12 mouse cellular contexts compared by ENCODE assay signal in the genomic region with DNA sequence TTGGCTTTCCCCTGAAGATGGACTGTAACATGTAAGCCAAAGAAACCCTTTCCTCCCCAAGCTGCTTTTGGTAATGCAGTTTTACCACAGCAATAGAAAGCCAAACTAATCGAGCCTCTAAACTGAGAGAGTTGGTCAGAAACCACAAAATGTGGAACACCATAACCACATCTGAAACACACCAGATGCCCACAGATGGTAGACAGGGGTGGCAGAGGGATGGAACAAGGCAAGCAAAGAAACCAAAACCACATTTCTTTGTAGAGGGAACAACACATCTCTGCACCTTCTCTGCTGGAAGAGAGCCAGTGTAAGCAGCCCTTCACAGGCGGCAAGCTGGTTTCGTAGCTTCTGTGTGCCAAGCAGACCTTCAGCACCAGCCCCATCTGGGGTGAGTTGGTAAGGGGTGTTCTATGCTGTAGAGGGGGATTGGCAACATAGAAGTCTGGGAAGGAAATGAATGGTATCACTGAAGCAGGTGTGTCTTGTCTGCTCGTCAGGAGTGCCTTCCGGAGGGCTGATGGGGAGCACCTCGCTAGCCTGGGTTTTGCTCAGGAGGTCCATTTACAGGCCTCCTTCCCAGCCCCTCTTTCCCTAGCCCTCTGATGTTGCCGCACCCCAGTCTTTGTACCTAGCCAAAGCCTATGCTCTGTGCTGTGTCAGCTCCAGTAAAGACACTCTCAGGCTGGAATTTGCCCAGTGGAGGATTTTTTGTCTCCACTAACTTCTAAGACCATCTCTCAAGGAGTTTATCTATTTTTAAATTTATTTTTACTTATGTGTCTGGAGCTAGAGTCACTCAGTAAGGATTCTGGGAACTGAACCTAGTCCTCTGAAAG. TPM values are rescaled to one million over a fixed set of nuclear protein-coding genes. Genes with fewer than 3 reads are reported as not detected.
DNase-seq lines count a peak whose midpoint lies in the region; ATAC-seq and TF ChIP-seq lines count a peak whose summit lies in the region.
"Had no signal": no experiment of that assay in that cellular context is flagged by ENCODE, and none has a peak within 500 bp of the region (broad histone marks: within the 10 kb centered on the region; RNA-seq: fewer than 3 reads in every experiment).

No protein-coding gene starts in this region.

- no peak overlapping the region for H3K4me3 ChIP-seq in forebrain, postnatal 0 days (ENCODE audit: low read depth, low read length)
- no peak overlapping the region for H3K4me3 ChIP-seq in forebrain, embryonic 11.5 days (ENCODE audit: low read depth, low read length)
- H3K4me3 ChIP-seq in CH12.LX (replicated peaks in 1 of 3; ENCODE audit: low read depth in 2 of 3, low read length in 2 of 3, poor library complexity in 1 of 3) = no peak overlapping the region
- H3K4me3 ChIP-seq in lung, embryonic 14.5 days (ENCODE audit: low read depth, low read length) = no peak overlapping the region
- no peak overlapping the region for H3K4me3 ChIP-seq in stomach, embryonic 16.5 days (replicated peaks; ENCODE audit: low read length)
- H3K4me3 ChIP-seq: erythroblast, embryonic 14.5 days; limb, embryonic 12.5 days; midbrain, embryonic 12.5 days had no signal

- H3K4me2 ChIP-seq in forebrain, postnatal 0 days (ENCODE audit: low read depth) = no peak overlapping the region
- no peak overlapping the region for H3K4me2 ChIP-seq in forebrain, embryonic 11.5 days (ENCODE audit: low read depth, low read length, severe bottlenecking)
- peak overlapping the region; percentile 22; the same call in 1 of the 2 replicates for H3K4me2 ChIP-seq in CH12.LX (ENCODE audit: insufficient read depth, low read depth, poor library complexity, severe bottlenecking)
- no peak overlapping the region for H3K4me2 ChIP-seq in lung, embryonic 14.5 days
- no peak overlapping the region for H3K4me2 ChIP-seq in stomach, embryonic 16.5 days (ENCODE audit: low read depth, low read length)
- H3K4me2 ChIP-seq: limb, embryonic 12.5 days; midbrain, embryonic 12.5 days had no signal

- no peak overlapping the region for H3K27ac ChIP-seq in forebrain, postnatal 0 days (ENCODE audit: low read depth, low read length)
- no peak overlapping the region for H3K27ac ChIP-seq in forebrain, embryonic 11.5 days (ENCODE audit: low read depth, low read length)
- H3K27ac ChIP-seq in CH12.LX (ENCODE audit: insufficient read depth, low read depth) = no peak overlapping the region
- H3K27ac ChIP-seq in lung, embryonic 14.5 days (ENCODE audit: low read depth) = no peak overlapping the region; the same call in 1 of the 2 replicates
- peak overlapping the region; percentile 14; the same call in 1 of the 2 replicates for H3K27ac ChIP-seq in stomach, embryonic 16.5 days (ENCODE audit: low read length)
- H3K27ac ChIP-seq: limb, embryonic 12.5 days; midbrain, embryonic 12.5 days had no signal

- DNase-seq in forebrain, postnatal 0 days = peak; percentile 3
- DNase-seq in forebrain, embryonic 11.5 days (ENCODE audit: low spot score) = no peak
- peak; percentile 13 for DNase-seq in CH12.LX (ENCODE audit: extremely low read depth)
- peak; percentile 13 for DNase-seq in lung, embryonic 14.5 days
- no peak for DNase-seq in cerebellum, adult 11-12 months
- no peak for DNase-seq in testis, postnatal 14 days (ENCODE audit: low spot score)
- no peak for DNase-seq in embryo, embryonic 10 days (ENCODE audit: low spot score)
- DNase-seq: cerebellum, adult 11 months had no signal

- H3K9ac ChIP-seq in forebrain, postnatal 0 days = no peak overlapping the region
- no peak overlapping the region for H3K9ac ChIP-seq in forebrain, embryonic 11.5 days (ENCODE audit: low read length)
- H3K9ac ChIP-seq in CH12.LX (ENCODE audit: insufficient read depth, low read depth) = no peak overlapping the region
- H3K9ac ChIP-seq in lung, embryonic 14.5 days = no peak overlapping the region
- H3K9ac ChIP-seq in stomach, embryonic 16.5 days (ENCODE audit: low read length) = no peak overlapping the region
- H3K9ac ChIP-seq: limb, embryonic 12.5 days; midbrain, embryonic 12.5 days had no signal

- H3K36me3 ChIP-seq in forebrain, postnatal 0 days (ENCODE audit: insufficient read depth) = no peaks in the 10 kb centered on the region
- H3K36me3 ChIP-seq in forebrain, embryonic 11.5 days (ENCODE audit: control insufficient read depth, insufficient read depth, low read length) = no peaks in the 10 kb centered on the region
- H3K36me3 ChIP-seq in CH12.LX (replicated peaks in 1 of 2; ENCODE audit: control insufficient read depth in 1 of 2, insufficient read depth in 1 of 2, low read length in 1 of 2) = no peaks in the 10 kb centered on the region
- H3K36me3 ChIP-seq in lung, embryonic 14.5 days (ENCODE audit: insufficient read depth) = no peaks in the 10 kb centered on the region
- no peaks in the 10 kb centered on the region for H3K36me3 ChIP-seq in stomach, embryonic 16.5 days (ENCODE audit: control insufficient read depth, insufficient read depth, low read length)
- H3K36me3 ChIP-seq: limb, embryonic 12.5 days; midbrain, embryonic 12.5 days had no signal

- dilution Hi-C loops in CH12.LX (cut with MboI; ENCODE audit: extremely low pct_ligation_motif_present, extremely low pct_unique_long_range_greater_than_20kb, low sequenced_read_pairs) = no loop called here

- no peak for TF ChIP-seq RAD21 in CH12.LX (IDR thresholded peaks at IDR 0.05; ENCODE audit: low read depth, low read length)

- TF ChIP-seq EP300 in CH12.LX (IDR thresholded peaks at IDR 0.05; ENCODE audit: low read length) = no peak

- TF ChIP-seq CTCF in forebrain, postnatal 0 days (IDR thresholded peaks at IDR 0.05; ENCODE audit: low read depth) = no peak
- no peak for TF ChIP-seq CTCF in CH12.LX (conservative IDR thresholded peaks at IDR 0.05 in 1 of 2, IDR thresholded peaks at IDR 0.05 in 1 of 2; ENCODE audit: low read depth in 2 of 2, low read length in 2 of 2)
- TF ChIP-seq CTCF in lung, embryonic 14.5 days (IDR thresholded peaks at IDR 0.05; ENCODE audit: low read depth) = no peak

- H3K79me2 ChIP-seq in CH12.LX (replicated peaks; ENCODE audit: control insufficient read depth, extremely low read depth, insufficient read depth, poor library complexity, severe bottlenecking) = no peaks in the 10 kb centered on the region

- WGBS in forebrain, postnatal 0 days = 73% methylated on average over 7 of the region's 7 CpGs
- WGBS in forebrain, embryonic 11.5 days = 93% methylated on average over 7 of the region's 7 CpGs
- WGBS in lung, embryonic 14.5 days = 72% methylated on average over 7 of the region's 7 CpGs
- WGBS in stomach, embryonic 16.5 days = 61% methylated on average over 7 of the region's 7 CpGs

- no peak; the same call in 1 of the 2 replicates for ATAC-seq in forebrain, postnatal 0 days
- no peak for ATAC-seq in forebrain, embryonic 11.5 days (replicated peaks; ENCODE audit: low FRiP score)
- ATAC-seq in lung, embryonic 14.5 days (ENCODE audit: insufficient read depth) = no peak
- no peak for ATAC-seq in stomach, embryonic 16.5 days (ENCODE audit: insufficient read depth, low FRiP score)

- no peaks in the 10 kb centered on the region for H3K9me3 ChIP-seq in forebrain, postnatal 0 days (ENCODE audit: low read length)
- H3K9me3 ChIP-seq in forebrain, embryonic 11.5 days (ENCODE audit: control insufficient read depth, low read length) = no peaks in the 10 kb centered on the region
- no peaks in the 10 kb centered on the region for H3K9me3 ChIP-seq in CH12.LX (replicated peaks; ENCODE audit: low read length)
- H3K9me3 ChIP-seq in lung, embryonic 14.5 days (ENCODE audit: low read depth, low read length) = no peaks in the 10 kb centered on the region
- no peaks in the 10 kb centered on the region for H3K9me3 ChIP-seq in stomach, embryonic 16.5 days (replicated peaks; ENCODE audit: control insufficient read depth, low read length)
- H3K9me3 ChIP-seq: limb, embryonic 12.5 days; midbrain, embryonic 12.5 days had no signal

- in situ Hi-C loops in CH12.LX (cut with MboI; ENCODE audit: low pct_ligation_motif_present, low pct_unique_long_range_greater_than_20kb, low sequenced_read_pairs) = no loop called here

- no peak for TF ChIP-seq POLR2A in CH12.LX (IDR thresholded peaks at IDR 0.05; ENCODE audit: low read depth, low read length)

- no peaks in the 10 kb centered on the region for H3K4me1 ChIP-seq in forebrain, postnatal 0 days (ENCODE audit: insufficient read depth)
- H3K4me1 ChIP-seq in forebrain, embryonic 11.5 days (replicated peaks; ENCODE audit: control insufficient read depth, insufficient read depth, low read length) = peaks cover 5% of the 10 kb centered on the region; the same call in 1 of the 2 replicates
- H3K4me1 ChIP-seq in CH12.LX (ENCODE audit: control insufficient read depth in 1 of 2, insufficient read depth in 2 of 2) = peaks cover 14 to 22% of the 10 kb centered on the region in 2 experiments
- no peaks in the 10 kb centered on the region; the same call in 1 of the 2 replicates for H3K4me1 ChIP-seq in lung, embryonic 14.5 days (ENCODE audit: insufficient read depth)
- 0 out of 2 replicates have a peak, but pooled peaks cover 6% of the 10 kb centered on the region for H3K4me1 ChIP-seq in stomach, embryonic 16.5 days (ENCODE audit: control insufficient read depth, insufficient read depth, low read length)
- H3K4me1 ChIP-seq: limb, embryonic 12.5 days had no signal

- no peaks in the 10 kb centered on the region for H3K27me3 ChIP-seq in forebrain, postnatal 0 days (ENCODE audit: insufficient read depth, low read length)
- H3K27me3 ChIP-seq in forebrain, embryonic 11.5 days (ENCODE audit: control insufficient read depth, insufficient read depth, low read length) = no peaks in the 10 kb centered on the region
- no peaks in the 10 kb centered on the region for H3K27me3 ChIP-seq in CH12.LX (replicated peaks)
- H3K27me3 ChIP-seq in lung, embryonic 14.5 days (ENCODE audit: insufficient read depth, low read length) = no peaks in the 10 kb centered on the region
- no peaks in the 10 kb centered on the region for H3K27me3 ChIP-seq in stomach, embryonic 16.5 days (ENCODE audit: control insufficient read depth, insufficient read depth, low read length)
- H3K27me3 ChIP-seq: limb, embryonic 12.5 days; midbrain, embryonic 12.5 days had no signal

RNA-seq across cellular contexts. Expression of a gene that starts 16.7 kb away (rescaled TPM):
- total RNA-seq in forebrain, postnatal 0 days (2014; rRNA removed) = 10.2 and 16.6 TPM in 2 replicates
- polyA plus RNA-seq in forebrain, postnatal 0 days (2015; fragmentation: Nextera tagmentation; extraction: Ambion mirVana) = 11.6 and 11.9 TPM in 2 replicates
- polyA plus RNA-seq in forebrain, embryonic 11.5 days (2014; fragmentation: Nextera tagmentation; extraction: Ambion mirVana) = 5.1 and 5.8 TPM in 2 replicates
- total RNA-seq in CH12.LX (2012; rRNA removed) (0.08 and 0.25 TPM in 2 replicates), CH12.LX (2014; rRNA removed) (not detected in 2 replicates)
- not detected in 2 replicates for polyA plus RNA-seq in CH12.LX (2012; ENCODE audit: insufficient read length, low read depth)
- 99.1 and 103 TPM in 2 replicates for polyA plus RNA-seq in lung, embryonic 14.5 days (2014; fragmentation: Nextera tagmentation; extraction: Ambion mirVana)
- polyA plus RNA-seq in stomach, embryonic 16.5 days (2015; fragmentation: Nextera tagmentation; extraction: Ambion mirVana) = 132 and 144 TPM in 2 replicates

RNA-seq across cellular contexts. Expression of a gene that starts 29.4 kb away (rescaled TPM):
- total RNA-seq in forebrain, postnatal 0 days (2014; rRNA removed) = 341 and 498 TPM in 2 replicates
- 367 and 417 TPM in 2 replicates for polyA plus RNA-seq in forebrain, postnatal 0 days (2015; fragmentation: Nextera tagmentation; extraction: Ambion mirVana)
- polyA plus RNA-seq in forebrain, embryonic 11.5 days (2014; fragmentation: Nextera tagmentation; extraction: Ambion mirVana) = 319 and 365 TPM in 2 replicates
- 554 and 695 TPM in 2 replicates for total RNA-seq in CH12.LX (2012; rRNA removed)
- 798 and 801 TPM in 2 replicates for total RNA-seq in CH12.LX (2014; rRNA removed)
- 435 and 481 TPM in 2 replicates for polyA plus RNA-seq in CH12.LX (2012; ENCODE audit: insufficient read length, low read depth)
- polyA plus RNA-seq in lung, embryonic 14.5 days (2014; fragmentation: Nextera tagmentation; extraction: Ambion mirVana) = 343 and 370 TPM in 2 replicates
- 277 and 282 TPM in 2 replicates for polyA plus RNA-seq in stomach, embryonic 16.5 days (2015; fragmentation: Nextera tagmentation; extraction: Ambion mirVana)

RNA-seq across cellular contexts. Expression of a gene that starts 37.8 kb away (rescaled TPM):
- total RNA-seq in forebrain, postnatal 0 days (2014; rRNA removed) = 14.8 and 18.7 TPM in 2 replicates
- polyA plus RNA-seq in forebrain, postnatal 0 days (2015; fragmentation: Nextera tagmentation; extraction: Ambion mirVana) = 3.5 and 4.1 TPM in 2 replicates
- 8.1 and 10.1 TPM in 2 replicates for polyA plus RNA-seq in forebrain, embryonic 11.5 days (2014; fragmentation: Nextera tagmentation; extraction: Ambion mirVana)
- total RNA-seq in CH12.LX (2012; rRNA removed) (11.4 and 11.8 TPM in 2 replicates), CH12.LX (2014; rRNA removed) (14.0 and 15.4 TPM in 2 replicates)
- polyA plus RNA-seq in CH12.LX (2012; ENCODE audit: insufficient read length, low read depth) = 19.9 and 22.0 TPM in 2 replicates
- 11.8 and 13.1 TPM in 2 replicates for polyA plus RNA-seq in lung, embryonic 14.5 days (2014; fragmentation: Nextera tagmentation; extraction: Ambion mirVana)
- polyA plus RNA-seq in stomach, embryonic 16.5 days (2015; fragmentation: Nextera tagmentation; extraction: Ambion mirVana) = 6.9 and 7.0 TPM in 2 replicates
- polyA plus RNA-seq: erythroblast, embryonic 14.5 days had no signal

RNA-seq across cellular contexts. Expression of a gene that starts 58.4 kb away (rescaled TPM):
- total RNA-seq in forebrain, postnatal 0 days (2014; rRNA removed) = 69.9 and 79.8 TPM in 2 replicates
- polyA plus RNA-seq in forebrain, postnatal 0 days (2015; fragmentation: Nextera tagmentation; extraction: Ambion mirVana) = 24.6 and 25.5 TPM in 2 replicates
- polyA plus RNA-seq in forebrain, embryonic 11.5 days (2014; fragmentation: Nextera tagmentation; extraction: Ambion mirVana) = 23.1 and 23.9 TPM in 2 replicates
- total RNA-seq in CH12.LX (2012; rRNA removed) (39.2 and 44.7 TPM in 2 replicates), CH12.LX (2014; rRNA removed) (21.2 and 24.0 TPM in 2 replicates)
- polyA plus RNA-seq in CH12.LX (2012; ENCODE audit: insufficient read length, low read depth) = 30.7 and 31.3 TPM in 2 replicates
- polyA plus RNA-seq in lung, embryonic 14.5 days (2014; fragmentation: Nextera tagmentation; extraction: Ambion mirVana) = 24.7 and 25.9 TPM in 2 replicates
- polyA plus RNA-seq in stomach, embryonic 16.5 days (2015; fragmentation: Nextera tagmentation; extraction: Ambion mirVana) = 17.5 and 24.0 TPM in 2 replicates

Comparison
In these comparisons a context has a peak if more than half of its experiments do, and no peak if none do; other contexts are left out.
1. DNase-seq: peak in forebrain, postnatal 0 days (single experiment), CH12.LX (single experiment) and lung, embryonic 14.5 days (single experiment); none in forebrain, embryonic 11.5 days (single experiment), cerebellum, adult 11-12 months (single experiment), testis, postnatal 14 days (single experiment) and embryo, embryonic 10 days (single experiment).